Mouse (Mus musculus): ENCODE measurements around the gene Cela3a.
"Not testable (repeated sequence)": the region's sequence is repeated elsewhere in the genome, so short reads cannot be mapped to it uniquely, and the experiment has no call there.

Cela3a gene

DNA sequence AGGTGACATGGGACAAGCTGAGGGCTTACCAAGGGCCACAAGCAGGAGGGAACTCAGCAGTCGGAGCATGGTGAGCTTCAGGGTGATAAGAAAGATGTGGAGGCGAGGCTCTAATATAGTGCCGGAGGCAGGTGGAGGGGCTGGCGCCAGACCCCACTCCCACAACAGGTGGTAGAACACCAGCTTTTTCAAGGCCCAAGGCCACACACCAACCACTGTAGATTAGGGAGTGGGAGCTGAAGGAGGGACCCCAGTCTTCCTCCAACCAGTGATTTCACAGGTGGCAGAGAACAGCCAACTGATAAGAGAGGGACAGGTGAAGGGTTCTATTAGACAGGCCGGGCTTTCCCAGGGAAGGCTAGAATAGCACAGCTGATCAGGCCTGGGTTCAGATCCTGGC, at the start of gene Cela3a:
Gene Cela3a, minus strand, starts transcription at position 101 of the 400 bp plus-strand sequence.
- DNase-seq, result no peak

DNA sequence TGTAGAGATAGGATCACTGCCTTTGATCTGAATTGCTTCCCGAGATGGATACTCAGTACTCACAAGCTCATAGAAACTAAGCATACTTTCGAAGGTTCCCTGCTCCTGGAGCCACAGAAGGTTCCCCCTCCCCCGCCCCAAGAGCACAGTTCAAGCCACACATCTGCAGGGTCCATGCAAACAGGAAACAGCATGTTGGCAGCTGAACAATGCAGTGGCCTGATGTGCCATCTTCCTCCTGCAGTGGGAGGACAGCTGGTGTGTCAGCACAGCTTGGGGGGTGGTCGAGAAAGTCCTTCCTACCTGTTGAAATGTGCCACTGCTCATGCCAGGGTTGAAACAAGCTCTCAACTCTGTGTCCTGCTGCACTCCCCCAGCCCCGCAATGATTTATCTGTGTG, 49.3 kb upstream of the Cela3a start:
- DNase-seq, result no peak

DNA sequence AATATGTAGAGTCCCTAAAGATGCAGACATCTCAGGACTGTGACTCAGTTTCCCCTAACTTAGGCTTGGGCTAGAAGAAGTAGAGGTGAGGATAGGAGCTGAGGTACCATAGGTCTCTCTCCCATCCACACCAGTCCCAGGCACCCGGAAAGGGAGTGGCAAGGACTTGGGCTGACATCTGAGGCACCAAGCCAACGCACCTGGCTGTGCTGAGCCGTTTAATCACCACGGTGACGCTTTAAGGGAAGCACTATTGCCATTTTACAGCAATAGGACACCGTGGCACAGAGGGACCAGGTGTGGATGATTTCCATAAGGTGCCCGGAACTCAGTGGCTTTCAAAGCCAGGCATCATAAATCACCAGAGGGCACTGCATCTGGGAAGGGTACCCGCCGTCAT, 48.7 kb upstream of the Cela3a start:
- DNase-seq, result no peak

DNA sequence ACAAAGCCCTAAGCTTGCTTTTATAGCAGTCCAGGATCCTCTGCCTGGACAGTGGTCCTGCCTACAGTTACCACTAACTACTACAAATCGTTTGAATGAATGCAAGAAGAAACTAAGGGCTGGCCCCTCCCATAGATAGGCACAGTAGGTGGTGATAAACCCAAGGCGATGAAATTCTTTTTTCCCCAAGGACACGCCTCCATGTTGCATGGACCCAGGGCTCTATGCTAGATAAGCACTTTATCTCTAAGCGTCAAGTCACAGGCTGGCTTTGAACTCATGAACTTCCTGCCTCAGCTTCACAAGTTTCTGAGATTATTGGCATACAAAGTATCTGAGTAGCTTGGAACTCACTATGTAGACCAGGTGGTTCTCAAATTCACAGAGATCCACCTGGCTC, 47.7 kb upstream of the Cela3a start:
- no peak for DNase-seq

DNA sequence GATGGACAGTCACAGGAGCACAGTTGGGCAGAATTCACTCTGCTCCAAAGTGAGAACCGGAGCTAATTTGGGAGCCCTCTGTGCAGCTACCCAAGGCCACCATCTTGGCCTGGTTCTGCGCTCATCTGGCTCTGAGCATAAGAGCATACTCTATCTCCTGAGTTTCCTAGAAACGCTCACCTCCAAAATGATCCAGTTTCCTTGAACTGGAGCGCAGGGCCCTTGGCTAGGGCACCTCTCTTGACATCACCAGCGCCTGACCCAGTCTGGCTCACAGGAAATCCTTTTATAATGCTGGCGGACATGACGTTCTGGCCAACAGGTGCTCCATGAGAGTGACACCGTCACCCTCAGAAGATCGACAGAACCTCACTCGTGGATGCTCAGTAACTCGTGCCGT, 47.0 kb upstream of the Cela3a start:
- DNase-seq, result no peak

DNA sequence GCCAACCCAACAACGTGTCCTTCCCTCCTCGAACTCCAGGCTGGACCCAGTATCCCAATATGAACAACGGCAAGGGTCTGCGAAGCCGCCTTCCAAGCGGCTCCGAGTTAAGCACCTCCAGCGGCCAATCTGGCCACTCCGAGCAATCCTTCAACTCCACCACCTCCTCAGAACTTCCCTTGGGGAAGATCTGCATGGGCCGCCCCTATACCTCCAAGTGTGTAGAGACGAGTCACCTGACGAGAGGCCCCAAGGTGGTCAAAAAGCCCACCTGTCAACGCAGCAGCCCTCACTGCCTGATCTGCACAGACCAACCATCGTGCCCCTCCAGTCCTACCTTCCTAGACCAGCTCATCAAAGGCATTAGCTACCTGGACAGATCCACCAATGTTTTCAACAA, 45.0 kb upstream of the Cela3a start:
- DNase-seq, result no peak

DNA sequence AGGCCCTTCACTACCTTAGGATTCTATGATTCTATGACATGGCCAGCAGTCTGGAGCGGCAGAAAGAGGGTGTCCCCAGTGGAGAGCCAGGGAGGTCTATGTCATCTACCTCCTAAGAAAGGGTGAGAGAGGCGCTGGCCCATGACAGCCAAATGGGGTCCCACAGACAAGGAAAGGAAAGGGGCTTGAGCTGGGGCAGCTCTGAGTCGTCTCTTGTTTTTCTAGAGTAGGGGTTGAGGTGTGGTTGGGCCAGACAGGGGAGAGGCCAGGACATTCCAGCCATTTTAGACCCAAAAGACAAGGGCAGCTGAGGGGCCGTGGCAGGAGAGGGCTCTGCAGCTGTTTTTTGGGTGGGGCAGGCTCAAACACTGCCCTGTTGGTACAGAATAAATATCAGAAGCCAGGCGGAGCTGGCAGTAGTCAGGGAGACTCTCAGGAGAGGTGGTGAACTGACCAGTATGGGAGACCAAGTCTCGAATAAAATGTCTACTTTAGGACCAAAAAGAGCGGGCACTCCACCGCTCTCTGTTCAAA, 43.7 kb upstream of the Cela3a start, which contains the start of gene 1700013G24Rik:
Gene 1700013G24Rik, plus strand, starts transcription at position 51 of the 534 bp plus-strand sequence.
- DNase-seq, result no peak

DNA sequence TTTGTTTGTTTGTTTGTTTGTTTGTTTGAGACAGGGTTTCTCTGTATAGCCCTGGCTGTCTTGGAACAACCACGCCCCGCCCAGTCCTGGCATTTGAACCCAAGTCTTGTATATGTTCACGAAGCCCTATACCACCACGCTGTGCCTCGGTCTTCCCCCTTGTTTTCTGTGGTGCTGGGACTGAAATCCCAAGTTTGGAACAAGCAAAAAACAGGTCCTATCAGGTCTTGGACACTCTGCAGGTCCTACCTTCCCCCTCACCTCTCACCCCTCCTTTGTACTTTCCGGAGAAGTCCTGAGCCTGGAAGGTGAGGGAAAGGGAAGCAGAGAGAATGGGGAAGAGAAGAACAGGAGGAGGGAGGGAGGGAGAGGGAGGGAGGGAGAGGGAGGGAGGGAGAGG, 42.6 kb upstream of the Cela3a start:
- DNase-seq, result no peak

DNA sequence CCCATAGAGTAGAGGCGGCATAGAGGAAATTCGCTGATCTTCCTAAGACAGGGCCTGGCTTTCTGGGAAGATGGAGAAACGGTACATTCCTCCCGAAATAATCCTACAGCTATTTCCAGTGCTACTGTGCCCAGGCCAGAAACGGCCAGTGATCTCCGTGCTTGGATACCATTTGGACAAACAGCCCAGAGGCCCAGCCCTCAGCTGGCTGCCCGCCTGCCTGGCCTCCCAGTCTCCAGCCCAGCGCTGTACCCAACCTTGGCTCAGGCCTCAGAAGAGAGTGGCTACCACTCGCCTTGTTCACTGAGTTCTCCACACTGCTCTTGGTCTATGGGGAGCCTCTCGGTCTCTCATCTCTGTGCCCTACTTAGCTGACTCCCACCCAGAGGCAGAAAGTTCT, 40.1 kb upstream of the Cela3a start:
- no peak for DNase-seq

DNA sequence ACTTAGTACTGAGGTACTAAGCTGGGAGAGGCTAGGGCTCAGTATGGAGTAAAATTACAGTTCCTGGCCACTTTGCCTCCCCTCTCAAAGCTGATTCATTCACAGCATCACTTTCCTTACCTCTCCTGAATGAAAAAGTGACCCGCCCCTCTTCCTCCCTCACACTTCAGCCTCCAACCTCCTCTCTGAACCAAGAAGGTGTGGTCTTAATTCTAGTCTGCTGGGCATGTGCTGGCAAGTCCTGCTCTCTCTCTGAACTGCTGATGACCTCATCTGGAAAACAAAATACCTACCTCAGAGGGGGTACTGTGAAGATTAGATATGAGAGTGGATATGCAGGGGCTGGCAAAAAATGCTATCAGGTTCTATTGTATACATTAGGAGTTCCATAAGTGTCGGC, 39.5 kb upstream of the Cela3a start:
- DNase-seq, result no peak

DNA sequence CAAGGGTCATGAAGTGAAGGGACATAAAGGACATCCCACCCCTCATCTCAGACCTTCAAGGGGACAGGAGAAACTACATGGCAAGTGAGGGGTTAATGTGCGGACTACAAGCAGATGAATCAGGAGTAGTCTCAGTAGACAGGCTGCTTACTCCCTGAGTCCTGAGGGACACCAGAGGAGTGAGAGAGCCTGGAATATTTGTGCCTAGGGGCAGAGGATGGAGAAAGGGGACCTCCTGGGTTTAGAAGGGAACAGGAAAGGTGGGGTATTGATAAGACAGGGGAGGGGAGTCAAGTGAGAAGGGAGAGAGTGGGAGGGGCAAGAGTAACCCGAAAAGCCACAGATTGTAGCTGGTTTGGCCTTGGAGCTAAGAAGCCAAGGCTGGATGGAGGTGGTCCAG, 39.0 kb upstream of the Cela3a start:
- no peak for DNase-seq

DNA sequence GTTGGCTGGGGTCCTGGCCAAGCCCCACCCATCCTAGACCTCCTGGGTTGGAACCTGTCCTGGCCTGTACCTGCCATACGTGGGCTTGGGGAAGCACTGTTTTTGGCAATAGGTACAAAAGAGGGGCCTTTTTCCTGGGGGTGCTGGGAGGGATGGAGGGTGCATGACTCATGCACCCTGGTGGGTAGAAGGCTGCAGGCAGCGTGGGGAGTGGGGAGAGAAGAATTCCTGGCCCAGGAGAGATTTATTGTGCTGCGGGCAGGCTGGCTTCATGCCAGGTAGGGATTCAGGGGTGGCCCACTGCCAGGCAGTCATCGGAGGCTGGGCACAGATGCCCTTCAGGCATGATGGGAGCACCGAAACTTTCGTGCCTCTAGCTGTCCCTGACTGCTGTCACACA, 38.6 kb upstream of the Cela3a start:
- DNase-seq, result peak; percentile 64

DNA sequence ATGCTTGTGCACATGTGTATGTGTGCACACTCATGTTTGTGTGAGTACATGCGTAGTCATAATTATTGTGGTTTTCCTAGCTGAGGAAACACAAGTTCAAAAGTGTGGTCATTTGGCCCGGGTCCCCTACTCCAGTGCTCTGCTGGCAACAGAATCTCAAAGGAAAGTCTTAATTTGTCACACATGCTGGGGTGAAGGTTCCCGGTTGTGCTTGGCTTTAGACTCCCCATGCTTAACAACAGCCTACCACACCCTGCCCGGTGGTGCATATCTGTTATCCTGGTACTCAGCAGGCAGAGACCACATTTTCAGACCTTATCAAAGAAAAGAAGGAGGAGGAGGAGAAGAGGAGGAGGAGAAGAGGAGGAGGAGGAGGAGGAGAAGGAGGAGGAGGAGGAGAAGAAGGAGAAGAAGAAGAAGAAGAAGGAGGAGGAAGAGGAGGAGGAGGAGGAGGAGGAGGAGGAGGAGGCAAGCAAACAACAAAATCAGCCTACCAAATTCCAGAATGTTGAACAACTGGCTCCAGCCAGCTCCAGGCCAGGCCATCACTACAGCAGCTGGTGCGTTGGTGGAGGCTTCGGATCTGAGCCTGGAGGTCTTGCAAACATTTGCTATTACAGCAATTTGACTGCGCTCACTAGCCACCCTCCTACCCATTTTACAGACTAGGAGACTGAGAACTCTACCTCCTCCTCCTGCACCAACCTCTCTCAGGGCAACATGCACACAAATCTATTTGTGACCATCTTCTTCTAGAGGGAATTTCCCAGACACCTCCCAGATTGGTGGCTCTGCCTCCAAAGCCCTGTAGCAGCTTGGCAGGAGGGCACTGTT, 38.0 kb upstream of the Cela3a start:
- DNase-seq, result peak; percentile 42

DNA sequence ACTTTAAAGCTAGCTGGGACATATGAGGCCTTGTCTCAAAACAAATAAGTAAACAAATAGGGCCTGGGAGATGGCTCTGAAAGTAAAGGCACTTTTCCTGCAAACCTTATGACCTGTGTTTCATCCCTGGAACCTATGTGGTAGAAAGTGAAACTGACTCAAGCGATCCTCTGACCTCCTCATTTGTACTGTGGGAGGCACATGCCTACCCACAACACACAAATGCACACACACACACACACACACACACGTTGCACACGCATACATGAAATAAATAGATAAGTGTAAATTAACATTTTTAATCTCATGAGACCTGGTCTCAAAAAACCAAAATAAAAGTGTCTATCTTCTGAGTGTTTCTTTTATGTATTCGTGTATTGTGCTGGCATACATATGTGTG, 36.3 kb upstream of the Cela3a start:
- no peak for DNase-seq

DNA sequence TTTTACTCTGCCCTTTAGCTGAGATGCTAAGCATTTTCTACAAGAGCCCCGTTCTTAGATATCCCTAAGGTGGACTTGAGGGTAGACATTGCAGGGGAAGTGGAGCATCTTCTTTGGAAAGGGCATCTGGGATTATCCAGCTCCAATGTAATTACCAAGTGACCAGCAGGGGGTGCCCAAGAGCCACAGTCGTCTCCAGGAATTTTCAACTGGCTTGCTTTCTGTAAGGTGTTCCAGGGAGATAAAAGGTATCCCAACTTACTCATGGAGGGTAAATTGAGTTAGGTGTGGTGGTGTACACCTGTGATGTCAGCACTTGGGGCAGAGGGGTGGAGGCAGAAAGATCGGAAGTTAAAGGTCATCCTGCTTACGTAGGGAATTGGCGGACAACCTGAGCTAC, 34.0 kb upstream of the Cela3a start:
- DNase-seq, result peak; percentile 78

DNA sequence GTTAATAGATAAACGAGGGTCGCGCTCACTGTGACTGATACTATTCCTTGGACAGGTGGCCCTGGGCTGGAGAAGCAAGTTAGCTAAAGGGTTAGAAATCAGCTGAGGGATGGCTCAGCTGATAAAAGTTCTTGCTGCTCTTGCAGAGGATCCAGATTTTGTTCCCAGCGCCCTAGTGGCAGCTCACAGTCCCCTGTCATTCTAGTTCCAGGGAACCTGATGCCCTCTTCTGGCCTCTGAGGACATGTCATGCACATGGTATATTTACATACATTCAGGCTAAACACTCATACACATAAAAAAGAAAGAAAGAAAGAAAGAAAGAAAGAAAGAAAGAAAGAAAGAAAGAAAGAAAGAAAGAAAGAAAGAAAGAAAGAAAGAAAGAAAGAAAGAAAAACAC, 31.7 kb upstream of the Cela3a start:
- DNase-seq, result no peak

DNA sequence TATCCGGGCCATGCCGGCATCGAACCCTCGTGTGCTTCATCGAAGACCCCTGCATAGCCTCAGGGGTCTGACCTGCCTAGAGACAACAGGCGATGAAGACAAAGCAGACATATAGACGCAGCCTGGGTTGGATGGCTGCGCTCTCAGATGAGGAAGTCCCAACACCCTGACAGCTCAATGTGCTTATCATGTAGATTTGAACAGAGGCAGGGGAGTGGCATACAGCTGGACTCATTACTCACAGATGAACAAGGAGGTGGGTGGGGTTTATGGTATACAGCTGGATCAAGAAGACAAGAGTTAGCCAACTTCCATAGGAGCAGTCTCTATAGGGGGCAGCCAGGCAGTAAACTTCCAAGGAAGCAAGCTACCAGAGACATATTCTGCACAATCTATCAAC, 29.3 kb upstream of the Cela3a start:
- no peak for DNase-seq

DNA sequence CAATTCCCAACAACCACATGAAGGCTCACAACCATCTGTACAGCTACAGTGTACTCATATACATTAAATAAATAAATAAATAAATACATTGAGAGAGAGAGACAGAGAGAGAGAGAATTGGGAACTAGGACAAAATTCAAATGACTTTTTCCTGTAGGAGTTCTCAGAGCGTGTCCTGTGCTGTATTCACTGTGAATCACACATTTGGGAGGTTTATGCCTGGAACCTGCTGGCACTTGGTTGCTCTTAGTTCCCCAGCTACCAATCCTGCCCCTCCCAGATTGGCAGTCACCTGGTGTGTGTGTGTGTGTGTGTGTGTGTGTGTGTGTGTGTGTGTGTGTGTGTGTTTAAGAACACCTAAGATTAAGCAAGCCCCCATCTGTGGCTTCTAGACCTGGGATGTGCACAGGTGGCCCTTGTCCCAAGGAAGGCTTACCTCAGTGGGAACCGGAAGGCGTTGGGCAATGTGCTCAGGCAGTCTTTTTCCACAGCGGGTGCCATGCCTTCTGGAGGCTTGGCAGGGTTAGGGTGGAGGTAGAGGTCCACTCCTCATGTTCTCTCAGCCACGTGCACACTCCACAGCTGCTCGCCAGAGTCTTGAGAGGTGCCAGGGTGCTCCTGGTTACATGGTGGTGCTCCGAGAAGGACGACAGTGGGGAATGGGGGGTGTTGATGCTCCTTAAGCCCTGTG, 27.5 kb upstream of the Cela3a start:
- DNase-seq, result no peak

DNA sequence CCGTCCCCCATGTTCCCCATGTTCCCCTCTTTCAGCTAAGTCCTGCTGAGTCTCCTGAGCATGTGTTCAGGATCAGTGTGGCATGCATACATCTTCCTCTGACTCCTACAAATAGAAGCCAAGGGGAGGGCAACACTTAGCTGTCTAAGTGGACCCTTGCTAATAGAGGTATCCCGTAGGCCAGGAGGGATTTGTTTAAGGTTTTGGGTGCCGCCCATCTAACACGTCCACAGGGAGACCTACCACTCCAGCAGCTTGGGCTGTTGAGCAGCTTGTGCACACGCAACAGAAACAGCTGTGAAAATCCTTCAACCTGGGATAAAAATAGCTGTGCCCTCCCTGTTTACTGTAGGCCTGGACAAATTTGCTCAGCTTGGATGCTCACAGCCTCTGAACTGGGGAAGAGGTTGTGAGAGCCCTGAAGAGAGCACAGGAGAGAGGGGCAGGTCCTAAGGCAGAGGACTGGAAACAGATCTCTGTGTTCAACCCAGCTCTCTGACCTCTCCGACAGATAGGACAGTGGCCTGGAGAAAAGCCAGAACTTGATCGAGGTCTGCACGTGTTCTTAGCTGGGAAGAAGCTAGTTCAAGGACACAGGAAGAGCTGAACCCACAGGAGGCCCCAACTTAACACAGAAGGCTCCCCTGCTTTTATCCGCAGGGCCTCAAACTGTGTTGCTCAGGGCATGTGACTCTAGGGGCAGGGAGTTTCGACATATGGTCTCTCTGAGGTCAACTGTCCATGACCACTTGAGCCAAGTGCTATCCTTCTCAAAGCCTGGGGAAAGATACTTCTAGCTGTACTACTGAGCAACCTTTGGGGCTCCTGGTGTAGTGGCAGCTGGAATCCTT, 23.3 kb upstream of the Cela3a start:
- DNase-seq, result not testable (repeated sequence)

DNA sequence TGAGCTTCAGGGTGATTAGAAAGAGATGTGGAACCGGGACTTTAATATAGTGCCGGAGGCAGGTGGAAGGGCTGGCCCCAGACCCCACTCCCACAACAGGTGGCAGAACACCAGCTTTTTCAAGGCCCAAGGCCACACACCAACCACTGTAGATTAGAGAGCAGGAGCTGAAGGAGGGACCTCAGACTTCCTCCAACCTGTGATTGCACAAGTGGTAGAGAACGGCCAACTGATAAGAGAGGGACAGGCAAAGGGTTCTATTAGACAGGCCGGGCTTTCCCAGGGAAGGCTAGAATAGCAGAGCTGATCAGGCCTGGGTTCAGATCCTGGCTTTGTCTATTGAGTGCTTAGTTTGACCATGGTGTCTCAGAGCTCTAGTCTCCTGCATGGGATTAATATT, 20.9 kb upstream of the Cela3a start, which contains the start of gene Cela3b:
Gene Cela3b, minus strand, starts transcription at position 39 of the 400 bp plus-strand sequence.
- no peak for DNase-seq

DNA sequence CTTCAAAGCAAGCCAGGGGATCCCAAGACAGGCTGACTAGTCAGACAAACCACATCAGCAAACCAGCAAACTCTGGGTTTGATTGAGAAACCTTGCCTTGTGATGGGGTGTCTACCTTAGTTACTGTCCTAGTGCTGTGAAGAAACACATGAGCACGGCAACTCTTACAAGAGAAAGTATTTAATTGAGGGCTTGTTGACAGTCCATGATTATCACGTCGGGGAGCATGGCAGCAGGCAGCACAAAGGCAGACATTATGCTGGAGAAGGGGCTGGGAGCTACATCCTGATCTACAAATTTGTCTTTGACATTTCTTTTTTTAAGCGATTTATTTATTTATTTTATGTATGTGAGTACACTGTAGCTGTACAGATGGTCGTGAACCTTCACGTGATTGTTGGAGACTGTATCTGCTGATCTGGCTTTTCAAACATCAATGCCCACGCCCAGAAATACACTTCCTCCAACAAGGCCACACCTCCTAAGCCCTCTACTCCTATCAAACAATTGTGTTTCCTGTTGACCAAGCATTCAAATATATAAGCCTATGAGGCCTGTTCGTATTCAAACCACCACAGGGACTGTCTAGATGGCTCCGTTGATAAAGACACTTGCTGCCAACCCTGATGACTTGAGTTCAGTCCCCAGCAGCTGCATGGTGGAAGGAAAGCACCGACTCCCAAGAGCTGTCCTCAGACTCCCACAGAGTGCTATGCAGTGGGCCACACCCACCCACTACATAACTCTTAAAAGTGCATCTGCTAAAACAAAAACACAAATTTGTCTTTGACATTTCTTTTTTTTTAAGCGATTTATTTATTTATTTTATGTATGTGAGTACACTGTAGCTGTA, 8.3 kb upstream of the Cela3a start:
- no peak for DNase-seq

DNA sequence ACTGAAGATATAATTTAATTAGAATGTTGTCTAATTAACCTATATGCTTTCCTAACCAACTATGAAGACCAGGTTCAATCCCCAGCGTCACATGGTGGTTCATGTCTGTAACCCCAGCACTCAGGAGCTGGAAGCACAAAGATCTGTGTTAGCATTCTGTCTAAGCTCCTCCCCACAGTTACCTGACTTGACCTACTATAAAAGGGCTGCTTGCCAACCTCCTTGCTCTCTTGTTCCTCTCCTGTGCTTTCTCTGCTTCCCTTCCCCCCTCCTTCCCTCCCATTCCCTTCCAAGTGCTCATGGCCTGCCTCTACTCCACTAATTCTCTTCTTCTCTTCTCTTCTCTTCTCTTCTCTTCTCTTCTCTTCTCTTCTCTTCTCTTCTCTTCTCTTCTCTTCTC, 5.3 kb upstream of the Cela3a start:
- DNase-seq, result peak; percentile 59
